Mouse (Mus musculus): ENCODE data around the gene Tradd. TPM values are rescaled to one million over a fixed set of nuclear protein-coding genes. Genes with fewer than 3 reads are reported as not detected.

Gene Tradd
- total RNA-seq (2014; fragmentation: Nextera tagmentation) (12.5 and 14.2 TPM in 2 replicates), total RNA-seq (2017) (20.8 and 23.4 TPM in 2 replicates), polyA plus RNA-seq (2012) (27.9 and 30.0 TPM in 2 replicates)

GRCm38 (mm10) chr8:105264024-105264982, at the start of gene Tradd, which contains the start of gene Fbxl8:
Gene Tradd (minus strand): TSS chr8:105264609.
Gene Fbxl8 (plus strand): TSS chr8:105264648.
- peaks cover 76% of the 10 kb centered on the region for H3K4me1 ChIP-seq (ENCODE audit: insufficient read depth, low read depth, low read length)
- H3K9me3 ChIP-seq (replicated peaks), result peaks cover 14% of the 10 kb centered on the region
- H3K27me3 ChIP-seq (ENCODE audit: insufficient read depth, low read length), result peaks cover 4% of the 10 kb centered on the region; the same call in 1 of the 2 replicates
- DNase-seq (ENCODE audit: low spot score), result peak; percentile 87
- peak within 1 kb of the TSS; percentile 93 for H3K4me3 ChIP-seq (ENCODE audit: low read depth, low read length)
- TF ChIP-seq GATA2 (IDR thresholded peaks at IDR 0.05; ENCODE audit: borderline replicate concordance, low read depth, low read length), result no peak
- TF ChIP-seq POLR2AphosphoS5 (IDR thresholded peaks at IDR 0.05; ENCODE audit: insufficient replicate concordance, low read depth, low read length), result no peak
- TF ChIP-seq TAL1 (conservative IDR thresholded peaks at IDR 0.05; ENCODE audit: low read depth, low read length), result no peak
- TF ChIP-seq CTCF (IDR thresholded peaks at IDR 0.05; ENCODE audit: low read depth, low read length), result no peak
- no peak for TF ChIP-seq GATA1 (IDR thresholded peaks at IDR 0.05; ENCODE audit: borderline replicate concordance, low read length)
- peak; percentile 69; the same call in 1 of the 2 replicates for ATAC-seq (ENCODE audit: extremely low read depth, insufficient number of reproducible peaks, low FRiP score, poor library complexity, severe bottlenecking)
- peaks cover 60% of the 10 kb centered on the region for H3K36me3 ChIP-seq (replicated peaks)

DNA sequence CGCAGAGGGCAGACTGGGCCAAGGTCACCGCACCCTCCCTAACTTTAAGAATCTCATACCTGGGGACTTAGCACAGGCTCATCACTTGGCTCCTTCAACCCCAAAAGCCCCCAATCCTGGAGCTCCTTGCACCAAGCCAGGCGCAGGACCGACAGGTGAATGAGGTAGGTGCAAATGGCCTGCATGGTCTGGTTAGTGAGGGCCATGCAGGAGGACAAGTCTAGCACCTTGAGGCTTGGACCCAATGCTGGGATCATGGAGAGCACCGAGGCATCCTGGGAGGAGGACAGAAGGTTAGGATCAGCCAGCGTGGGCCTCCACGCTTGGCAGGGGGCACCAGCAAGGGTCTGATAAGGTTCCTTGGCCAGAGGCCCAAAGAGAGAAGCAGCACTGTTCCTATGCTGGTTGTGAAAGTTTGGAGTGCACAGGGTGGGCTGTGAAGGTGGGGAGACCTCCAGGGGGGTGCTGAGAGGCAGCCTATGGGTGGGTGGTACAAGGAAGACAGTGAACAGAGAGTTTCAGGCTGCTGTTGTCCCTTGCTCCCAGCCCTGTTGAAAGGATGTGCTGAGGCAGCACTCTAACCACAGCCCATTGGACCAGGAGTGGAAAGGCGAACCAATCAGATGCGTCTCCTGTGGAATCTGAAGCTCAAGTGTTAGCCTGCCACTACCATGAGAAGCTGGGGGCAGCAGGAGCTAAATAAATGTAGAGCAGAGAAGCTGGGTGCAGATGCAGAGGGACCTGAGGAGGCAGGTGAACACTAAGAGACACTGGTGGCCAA, 49.4 kb upstream of the Tradd start:
- peaks cover 14% of the 10 kb centered on the region for H3K4me1 ChIP-seq (ENCODE audit: insufficient read depth, low read depth, low read length)
- H3K27me3 ChIP-seq (ENCODE audit: insufficient read depth, low read length), result no peaks in the 10 kb centered on the region
- TF ChIP-seq POLR2AphosphoS5 (IDR thresholded peaks at IDR 0.05; ENCODE audit: insufficient replicate concordance, low read depth, low read length) (no peak), TAL1 (conservative IDR thresholded peaks at IDR 0.05; ENCODE audit: low read depth, low read length) (no peak), CTCF (IDR thresholded peaks at IDR 0.05; ENCODE audit: low read depth, low read length) (no peak), GATA1 (IDR thresholded peaks at IDR 0.05; ENCODE audit: borderline replicate concordance, low read length) (no peak), GATA2 (IDR thresholded peaks at IDR 0.05; ENCODE audit: borderline replicate concordance, low read depth, low read length) (no peak)
- ATAC-seq (ENCODE audit: extremely low read depth, insufficient number of reproducible peaks, low FRiP score, poor library complexity, severe bottlenecking) (no peak), DNase-seq (ENCODE audit: low spot score) (no peak)
- H3K4me3 ChIP-seq (ENCODE audit: low read depth, low read length), result no peak overlapping the region
- no peaks in the 10 kb centered on the region for H3K9me3 ChIP-seq (replicated peaks)
- peaks cover 98% of the 10 kb centered on the region for H3K36me3 ChIP-seq (replicated peaks)

DNA sequence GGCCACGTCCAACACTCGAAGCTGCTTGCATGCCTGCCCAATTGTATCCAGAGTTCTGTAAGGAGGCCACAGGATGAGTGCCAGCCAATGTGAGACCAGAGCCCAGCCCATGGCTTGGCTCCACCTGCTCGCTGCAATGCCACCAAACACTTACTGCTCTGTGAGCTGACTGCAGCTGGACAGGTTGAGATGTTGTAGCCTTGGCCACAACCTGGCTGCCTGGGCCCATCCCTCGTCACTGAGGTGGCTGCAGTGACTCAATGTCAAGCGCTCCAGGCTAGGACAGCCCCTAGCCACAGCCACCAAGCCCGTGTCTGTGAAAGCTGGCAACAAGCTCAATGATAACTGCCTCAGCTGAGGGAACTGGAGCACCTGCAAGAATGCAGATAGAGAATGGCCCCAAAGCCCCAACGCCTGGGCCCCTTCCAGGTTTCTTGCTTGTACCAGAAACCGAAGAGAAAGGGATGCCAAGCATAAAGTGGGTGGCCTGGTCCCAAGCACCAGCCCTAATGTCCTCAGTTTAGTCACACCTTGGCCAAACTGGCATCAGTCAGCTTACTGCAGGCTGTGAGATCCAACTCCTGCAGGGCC, 48.6 kb upstream of the Tradd start:
- H3K9me3 ChIP-seq (replicated peaks), result no peaks in the 10 kb centered on the region
- TF ChIP-seq GATA1 (IDR thresholded peaks at IDR 0.05; ENCODE audit: borderline replicate concordance, low read length) (no peak), CTCF (IDR thresholded peaks at IDR 0.05; ENCODE audit: low read depth, low read length) (no peak)
- peaks cover 98% of the 10 kb centered on the region for H3K36me3 ChIP-seq (replicated peaks)
- no peak overlapping the region for H3K4me3 ChIP-seq (ENCODE audit: low read depth, low read length)
- no peak for DNase-seq (ENCODE audit: low spot score)
- no peak for ATAC-seq (ENCODE audit: extremely low read depth, insufficient number of reproducible peaks, low FRiP score, poor library complexity, severe bottlenecking)
- H3K27me3 ChIP-seq (ENCODE audit: insufficient read depth, low read length), result no peaks in the 10 kb centered on the region
- H3K4me1 ChIP-seq (ENCODE audit: insufficient read depth, low read depth, low read length), result peaks cover 14% of the 10 kb centered on the region

GRCm38 (mm10) chr8:105311718-105312117, 47.3 kb upstream of the Tradd start:
- DNase-seq (ENCODE audit: low spot score) (no peak), ATAC-seq (ENCODE audit: extremely low read depth, insufficient number of reproducible peaks, low FRiP score, poor library complexity, severe bottlenecking) (no peak)
- TF ChIP-seq GATA1 (IDR thresholded peaks at IDR 0.05; ENCODE audit: borderline replicate concordance, low read length) (no peak), CTCF (IDR thresholded peaks at IDR 0.05; ENCODE audit: low read depth, low read length) (no peak), TAL1 (conservative IDR thresholded peaks at IDR 0.05; ENCODE audit: low read depth, low read length) (no peak)
- H3K9me3 ChIP-seq (replicated peaks), result no peaks in the 10 kb centered on the region
- H3K27me3 ChIP-seq (ENCODE audit: insufficient read depth, low read length), result no peaks in the 10 kb centered on the region
- peaks cover 98% of the 10 kb centered on the region for H3K36me3 ChIP-seq (replicated peaks)
- peaks cover 15% of the 10 kb centered on the region for H3K4me1 ChIP-seq (ENCODE audit: insufficient read depth, low read depth, low read length)
- H3K4me3 ChIP-seq (ENCODE audit: low read depth, low read length), result no peak overlapping the region

DNA sequence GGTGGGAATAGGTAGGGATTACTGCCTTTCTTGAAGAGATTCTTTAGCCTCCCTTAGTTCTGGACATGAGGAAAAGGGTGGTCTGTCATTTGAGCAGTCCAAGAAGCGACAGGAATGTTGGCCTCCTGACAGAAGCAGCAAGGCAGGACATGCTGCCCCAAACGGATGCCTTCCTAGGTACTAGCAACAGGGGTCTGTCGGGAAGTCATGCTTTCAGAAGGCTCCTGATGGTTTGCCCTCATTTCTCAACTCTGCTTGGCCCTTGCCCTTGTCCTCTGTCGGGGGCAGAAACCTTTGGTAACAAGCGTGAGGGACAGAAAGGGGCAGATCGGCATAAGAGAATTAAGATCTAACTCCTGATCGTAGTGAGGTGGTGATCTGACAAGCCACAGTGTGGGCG, 45.7 kb upstream of the Tradd start:
- Histone ChIP-seq H3K36me3 (replicated peaks) (peaks cover 98% of the 10 kb centered on the region), H3K9me3 (replicated peaks) (no peaks in the 10 kb centered on the region), H3K4me3 (ENCODE audit: low read depth, low read length) (no peak overlapping the region), H3K4me1 (ENCODE audit: insufficient read depth, low read depth, low read length) (peaks cover 30% of the 10 kb centered on the region), H3K27me3 (ENCODE audit: insufficient read depth, low read length) (no peaks in the 10 kb centered on the region)
- TF ChIP-seq CTCF (IDR thresholded peaks at IDR 0.05; ENCODE audit: low read depth, low read length) (no peak), GATA1 (IDR thresholded peaks at IDR 0.05; ENCODE audit: borderline replicate concordance, low read length) (no peak), TAL1 (conservative IDR thresholded peaks at IDR 0.05; ENCODE audit: low read depth, low read length) (no peak), POLR2AphosphoS5 (IDR thresholded peaks at IDR 0.05; ENCODE audit: insufficient replicate concordance, low read depth, low read length) (no peak), GATA2 (IDR thresholded peaks at IDR 0.05; ENCODE audit: borderline replicate concordance, low read depth, low read length) (no peak)
- no peak for DNase-seq (ENCODE audit: low spot score)
- no peak for ATAC-seq (ENCODE audit: extremely low read depth, insufficient number of reproducible peaks, low FRiP score, poor library complexity, severe bottlenecking)

Measured in G1E (cell line).